Mouse (Mus musculus): ENCODE data around the gene Gpsm3.

- TF ChIP-seq CTCF (conservative IDR thresholded peaks at IDR 0.05; ENCODE audit: insufficient read depth, insufficient read length, low read depth, low read length) (no peak), POLR2A (IDR thresholded peaks at IDR 0.05; ENCODE audit: low read depth, low read length) (no peak)
These were observed 50.1 kb downstream of the Gpsm3 start for GRCm38 (mm10) chr17:34639461-34640255.
